Mouse (Mus musculus) erythroid progenitor cell, adult 5-6 weeks (primary cell): ENCODE data around the gene Msi2. TPM values are rescaled to one million over a fixed set of nuclear protein-coding genes. Genes with fewer than 3 reads are reported as not detected.

ENCODE experiments used
- ATAC-seq: replicated peaks from 2 replicates; pipeline ENCODE4 v1.8.0; 2016; ENCODE audit warnings: moderate number of reproducible peaks, mild to moderate bottlenecking, moderate TSS enrichment, inconsistent platforms; ENCODE audit not compliant: poor library complexity, low FRiP score, severe bottlenecking
- total RNA-seq, 2 experiments: library from RNA; stranded (forward) in 1 of 2; stranded (reverse) in 1 of 2; fragments of 150-400 nt in 1 of 2; fragments of 186-747, 209-891 nt in 1 of 2; gene quantifications; 2 replicates each; pipeline versions ENCODE4 v1.2.3 to v1.2.4; 2015 to 2017; ENCODE audit warnings: low replicate concordance in 2 of 2

The Msi2 gene
- total RNA-seq, 2 experiments from 2014 or later: 8.4 to 44.6 TPM

GRCm38 (mm10) chr11:88715299-88715698 lies 3.0 kb downstream of the Msi2 start:
- ATAC-seq: no peak

DNA sequence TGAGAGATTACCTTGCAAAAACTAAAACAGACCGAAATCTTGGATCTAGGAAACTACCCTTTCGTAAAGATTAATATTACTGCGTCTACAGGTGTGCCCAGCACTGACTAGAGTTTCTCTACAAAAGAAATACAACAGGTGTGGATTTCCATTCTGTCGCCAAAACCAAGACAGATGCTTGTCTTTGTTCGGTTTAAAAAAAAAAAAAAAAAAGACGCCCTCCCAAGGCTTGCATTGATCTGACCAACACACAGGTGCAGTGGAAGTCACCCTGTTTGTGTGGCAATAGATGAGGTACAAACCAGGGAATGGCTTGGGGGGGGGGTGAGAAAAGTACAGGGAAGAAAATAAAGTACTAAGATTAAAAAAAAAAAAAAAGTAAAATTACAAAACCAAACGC lies 4.2 kb downstream of the Msi2 start:
- no peak for ATAC-seq

- ATAC-seq: no peak
Observed at GRCm38 (mm10) chr11:88713479-88713878, 4.8 kb downstream of the Msi2 start.

- no peak for ATAC-seq
Observed at GRCm38 (mm10) chr11:88709876-88710614, 8.3 kb downstream of the Msi2 start.

DNA sequence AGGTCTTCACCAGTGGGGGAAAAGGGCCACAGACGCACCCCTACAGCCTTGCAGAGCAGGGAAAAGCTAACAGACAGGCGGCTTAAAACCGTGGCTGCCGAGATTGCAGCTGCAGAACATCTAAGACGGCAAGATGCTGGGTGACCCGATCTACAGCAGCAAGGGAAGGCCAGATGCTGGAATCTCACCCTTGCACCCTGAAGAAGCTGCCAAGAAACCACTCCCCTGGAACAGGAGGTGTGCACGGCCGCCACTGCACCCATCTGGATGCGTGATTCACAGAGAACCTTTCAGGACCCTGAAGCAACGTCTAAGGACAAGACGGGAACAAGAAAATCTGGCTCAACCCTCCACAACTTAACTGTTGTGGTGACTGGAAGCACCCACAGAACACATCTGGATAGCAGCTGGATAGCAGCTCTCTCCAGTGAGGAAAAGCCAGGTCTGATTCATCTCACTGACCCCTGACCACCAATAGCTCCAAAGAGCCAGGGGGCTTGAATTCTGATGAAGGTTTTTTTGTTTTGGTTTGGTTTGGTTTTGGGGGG lies 11.0 kb downstream of the Msi2 start:
- ATAC-seq: no peak

DNA sequence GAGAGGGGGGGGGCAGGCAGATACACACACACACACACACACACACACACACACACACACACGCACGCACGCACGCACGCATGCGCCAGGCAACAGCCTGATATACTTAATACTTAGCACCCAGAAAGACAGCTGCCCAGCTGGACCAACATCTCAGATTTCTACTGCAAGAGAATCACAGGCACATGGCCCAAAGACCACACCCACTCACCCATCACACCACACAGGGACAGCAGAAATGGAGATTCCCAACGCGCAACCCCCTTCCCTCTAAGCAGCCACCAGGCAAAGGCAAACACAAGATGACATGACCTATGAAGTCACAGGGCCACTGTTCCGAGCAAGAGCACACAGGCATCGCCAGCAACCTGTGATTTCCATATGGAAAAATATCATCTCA lies 13.6 kb downstream of the Msi2 start:
- ATAC-seq: no peak

DNA sequence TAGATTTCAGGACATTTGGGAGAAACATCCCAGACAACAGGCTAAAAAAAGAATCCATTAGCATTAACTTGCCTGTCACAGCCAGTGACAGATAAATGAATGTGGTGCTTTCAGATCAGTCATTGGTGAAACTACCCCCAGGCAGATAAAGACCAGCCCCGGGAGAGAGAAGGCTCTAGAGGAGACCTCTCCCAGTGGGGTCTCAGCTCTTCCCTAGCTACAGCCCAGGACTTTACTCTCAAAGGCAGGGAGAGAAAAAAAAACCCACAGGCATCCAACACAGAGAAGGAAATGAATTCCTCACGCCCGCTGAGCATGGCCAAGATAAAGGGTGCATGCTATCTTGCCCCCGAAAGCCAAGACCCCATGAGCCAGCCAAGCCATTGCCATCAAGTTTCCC lies 15.1 kb downstream of the Msi2 start:
- no peak for ATAC-seq

DNA sequence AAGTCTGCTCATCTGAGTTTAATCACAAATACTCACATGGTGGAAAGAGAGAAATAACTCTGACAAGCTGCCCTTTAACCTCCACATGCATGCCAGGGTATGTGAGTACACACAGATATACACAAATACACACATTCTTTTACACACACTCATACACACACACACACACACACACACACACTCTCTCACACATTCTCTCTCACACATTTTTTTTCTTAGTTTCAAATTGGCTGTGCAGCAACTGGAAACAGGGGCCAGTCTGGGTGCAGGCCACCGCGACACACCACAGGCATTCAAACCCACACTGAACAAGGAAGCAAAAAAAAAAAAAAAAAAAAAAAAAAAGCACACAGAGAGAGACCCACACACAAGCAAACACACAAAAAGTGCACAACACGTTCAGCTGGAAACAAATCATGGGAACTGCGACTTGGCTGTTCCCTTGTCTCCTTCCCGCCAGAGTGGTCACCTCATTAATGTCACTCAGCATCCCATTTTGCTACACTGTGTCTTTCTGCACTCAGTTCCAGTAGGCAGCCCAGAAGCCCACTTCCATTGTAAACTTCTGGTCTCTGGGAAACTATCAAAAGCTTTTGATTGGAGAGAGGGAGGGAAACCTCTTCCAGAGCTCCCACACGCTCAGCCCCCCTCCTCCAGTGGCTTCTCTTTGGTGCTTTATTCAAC lies 16.2 kb downstream of the Msi2 start:
- no peak for ATAC-seq

DNA sequence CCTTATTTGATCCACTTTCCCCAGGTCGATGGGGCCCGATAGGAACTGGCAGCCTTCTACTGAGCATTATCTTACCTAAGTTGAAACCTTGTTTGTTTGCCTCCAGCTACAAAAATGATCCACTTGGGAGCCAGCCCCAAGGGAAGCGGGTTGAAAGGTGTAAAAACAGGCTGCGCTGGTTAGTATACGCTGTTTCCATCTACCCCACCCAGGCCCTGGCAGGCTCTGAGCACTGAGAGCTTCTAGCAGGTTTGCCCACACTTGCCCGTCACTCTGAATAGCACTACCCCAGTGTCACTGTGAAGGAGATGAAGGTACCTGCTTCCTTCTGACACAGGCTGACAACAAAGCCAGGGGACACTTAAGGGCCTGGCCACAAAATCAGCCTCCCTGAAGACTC lies 17.3 kb downstream of the Msi2 start:
- no peak for ATAC-seq

GRCm38 (mm10) chr11:88700202-88700711 lies 18.1 kb downstream of the Msi2 start:
- no peak for ATAC-seq

- ATAC-seq: no peak
Observed at GRCm38 (mm10) chr11:88693905-88694893, 24.1 kb downstream of the Msi2 start.

- no peak for ATAC-seq
Observed at GRCm38 (mm10) chr11:88693002-88693769, 25.1 kb downstream of the Msi2 start.

GRCm38 (mm10) chr11:88692374-88692773 lies 25.9 kb downstream of the Msi2 start:
- no peak for ATAC-seq

GRCm38 (mm10) chr11:88690556-88691287 lies 27.6 kb downstream of the Msi2 start:
- no peak for ATAC-seq

- ATAC-seq: no peak
Observed at GRCm38 (mm10) chr11:88689831-88690459, 28.4 kb downstream of the Msi2 start.

DNA sequence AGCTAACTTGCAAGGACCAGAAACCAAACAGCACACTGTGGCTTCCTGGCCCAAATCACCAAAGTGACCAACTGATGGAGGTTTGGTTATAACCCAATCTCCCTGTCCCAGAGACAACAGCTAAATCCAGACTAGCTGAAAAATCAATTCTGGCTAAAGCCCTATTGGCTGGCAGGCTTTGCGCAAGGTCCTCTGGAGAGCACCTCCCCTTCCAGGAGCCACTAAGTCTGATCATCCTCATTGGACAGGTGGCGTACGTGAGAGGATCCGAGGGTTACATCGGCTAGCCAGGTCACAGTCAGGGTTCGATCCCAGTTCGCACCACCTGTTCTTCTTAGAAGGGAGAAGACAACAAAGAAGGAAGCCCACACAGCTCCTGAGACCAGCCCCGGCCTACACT lies 29.7 kb downstream of the Msi2 start:
- no peak for ATAC-seq

GRCm38 (mm10) chr11:88687711-88688110 lies 30.6 kb downstream of the Msi2 start:
- ATAC-seq: no peak

DNA sequence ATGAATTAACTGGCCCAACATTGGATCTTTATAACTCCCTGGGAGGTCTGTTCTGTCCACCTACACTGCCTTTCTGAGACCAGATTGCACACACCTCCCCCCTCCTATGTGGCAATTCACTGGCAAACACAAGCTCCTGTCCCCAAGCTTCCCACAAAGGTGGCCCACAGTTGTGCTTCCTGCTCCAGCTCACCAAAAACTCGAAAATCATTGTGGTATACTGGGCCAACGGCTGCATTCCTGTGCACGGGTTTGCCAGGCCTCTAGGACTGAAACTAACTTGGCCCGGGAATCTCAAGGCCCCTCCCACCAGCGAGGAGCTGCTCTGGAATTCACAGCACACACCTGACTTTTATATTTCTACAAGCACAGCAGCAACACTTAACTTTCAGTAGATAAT lies 31.3 kb downstream of the Msi2 start:
- ATAC-seq: no peak
